14 mouse cellular contexts compared by ENCODE assay signal in the genomic region with DNA sequence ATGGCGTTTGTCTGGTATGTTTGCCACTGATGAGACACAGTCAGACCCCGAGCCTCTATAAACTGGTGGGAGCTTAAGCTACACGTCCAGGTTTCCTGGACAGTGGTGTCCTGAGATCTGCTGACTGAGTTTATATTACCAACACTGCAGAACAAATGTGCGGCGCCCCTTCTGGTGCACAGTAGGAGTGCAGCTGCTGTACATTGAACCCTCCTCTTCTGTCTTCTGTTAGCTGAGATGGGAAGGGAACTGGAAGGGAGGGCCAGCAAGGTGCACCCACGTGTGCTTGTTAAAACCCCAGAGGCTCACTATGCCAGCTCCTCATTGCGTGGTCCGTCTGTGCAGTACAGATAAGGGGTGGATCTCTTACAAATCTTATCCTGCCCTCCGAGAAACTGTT.
DNase-seq lines count a peak whose midpoint lies in the region; ATAC-seq and TF ChIP-seq lines count a peak whose summit lies in the region.
"Had no signal": no experiment of that assay in that cellular context is flagged by ENCODE, and none has a peak within 500 bp of the region (broad histone marks: within the 10 kb centered on the region; RNA-seq: fewer than 3 reads in every experiment).

No protein-coding gene starts in this region.

- 77% methylated on average over 9 of the region's 9 CpGs for WGBS in intestine, postnatal 0 days
- 72% methylated on average over 9 of the region's 9 CpGs for WGBS in intestine, embryonic 16.5 days

- no peak overlapping the region for H3K9ac ChIP-seq in intestine, postnatal 0 days (ENCODE audit: low read depth, low read length)
- no peak overlapping the region for H3K9ac ChIP-seq in intestine, embryonic 16.5 days (ENCODE audit: low read depth, low read length)
- H3K9ac ChIP-seq: stomach, embryonic 15.5 days had no signal

- H3K4me1 ChIP-seq in intestine, postnatal 0 days (replicated peaks; ENCODE audit: control insufficient read depth, insufficient read depth, low read length) = no peaks in the 10 kb centered on the region
- 0 out of 2 replicates have a peak, but pooled peaks cover 3% of the 10 kb centered on the region for H3K4me1 ChIP-seq in intestine, embryonic 16.5 days (ENCODE audit: control insufficient read depth, insufficient read depth, low read length)
- H3K4me1 ChIP-seq: stomach, embryonic 15.5 days had no signal

- H3K4me3 ChIP-seq in intestine, postnatal 0 days (ENCODE audit: low read depth, low read length) = no peak overlapping the region
- H3K4me3 ChIP-seq in intestine, embryonic 16.5 days (ENCODE audit: low read length) = no peak overlapping the region
- H3K4me3 ChIP-seq in C2C12 (ENCODE audit: insufficient read depth, poor library complexity, severe bottlenecking) = no peak overlapping the region
- H3K4me3 ChIP-seq: stomach, embryonic 15.5 days had no signal

- H3K27me3 ChIP-seq in intestine, postnatal 0 days (replicated peaks; ENCODE audit: control insufficient read depth, insufficient read depth, low read length) = no peaks in the 10 kb centered on the region
- no peaks in the 10 kb centered on the region for H3K27me3 ChIP-seq in intestine, embryonic 16.5 days (replicated peaks; ENCODE audit: control insufficient read depth, insufficient read depth, low read length)
- H3K27me3 ChIP-seq in C2C12 (ENCODE audit: control insufficient read depth, insufficient read depth, insufficient read length) = no peaks in the 10 kb centered on the region
- H3K27me3 ChIP-seq: stomach, embryonic 15.5 days had no signal

- H3ac ChIP-seq in C2C12 (ENCODE audit: control insufficient read depth, insufficient read length, low read depth) = no peak overlapping the region

- H3K36me3 ChIP-seq in intestine, postnatal 0 days (ENCODE audit: control insufficient read depth, insufficient read depth) = peaks cover 5% of the 10 kb centered on the region; the same call in 1 of the 2 replicates
- 0 out of 2 replicates have a peak, but pooled peaks cover 2% of the 10 kb centered on the region for H3K36me3 ChIP-seq in intestine, embryonic 16.5 days (ENCODE audit: control insufficient read depth, insufficient read depth, low read length)
- peaks cover 7% of the 10 kb centered on the region for H3K36me3 ChIP-seq in C2C12 (ENCODE audit: control insufficient read depth, insufficient read depth)

- H3K9me3 ChIP-seq in intestine, postnatal 0 days (ENCODE audit: control insufficient read depth) = no peaks in the 10 kb centered on the region
- H3K9me3 ChIP-seq in intestine, embryonic 16.5 days (ENCODE audit: control insufficient read depth, low read length) = no peaks in the 10 kb centered on the region
- H3K9me3 ChIP-seq: stomach, embryonic 15.5 days had no signal

- DNase-seq in 3T3-L1 (ENCODE audit: low read depth, low spot score) = peak; percentile 32
- DNase-seq in c-Kit-positive CD71-positive TER-119-negative erythroid progenitor cells, embryonic 14.5 days (ENCODE audit: low read depth) = peak; percentile 19
- no peak for DNase-seq in right cerebral cortex, postnatal 25 days
- no peak for DNase-seq in urinary bladder, postnatal 36 days (ENCODE audit: low spot score in 2 of 2)
- DNase-seq: cerebellum, postnatal 36 days; gastrocnemius, postnatal 36 days; kidney, postnatal 25 days; right cerebral cortex, postnatal 4 days had no signal

- H3K79me3 ChIP-seq in C2C12 (ENCODE audit: low read depth) = no peaks in the 10 kb centered on the region

- H3K4me2 ChIP-seq in intestine, postnatal 0 days (replicated peaks; ENCODE audit: low read depth) = no peak overlapping the region
- no peak overlapping the region for H3K4me2 ChIP-seq in intestine, embryonic 16.5 days (ENCODE audit: low read depth, low read length)
- H3K4me2 ChIP-seq: stomach, embryonic 15.5 days had no signal

- H3K79me2 ChIP-seq in C2C12 (ENCODE audit: control insufficient read depth, insufficient read depth) = no peaks in the 10 kb centered on the region

- peak; percentile 65 for TF ChIP-seq CTCF in intestine, postnatal 0 days (IDR thresholded peaks at IDR 0.05; ENCODE audit: low read depth)
- TF ChIP-seq CTCF in C2C12 (IDR thresholded peaks at IDR 0.05; ENCODE audit: control insufficient read depth, insufficient read depth, insufficient read length) = peak; percentile 5

- ATAC-seq in intestine, postnatal 0 days = no peak
- ATAC-seq in intestine, embryonic 16.5 days = no peak
- ATAC-seq: forebrain, embryonic 16.5 days had no signal

- H3K27ac ChIP-seq in intestine, postnatal 0 days (ENCODE audit: low read depth, low read length) = no peak overlapping the region
- no peak overlapping the region for H3K27ac ChIP-seq in intestine, embryonic 16.5 days (ENCODE audit: low read length)
- H3K27ac ChIP-seq: macrophage; stomach, embryonic 15.5 days had no signal

TF ChIP-seq in C2C12, 6 proteins besides CTCF, POLR2A, EP300 and RAD21:
- no peak for TF ChIP-seq MAX (IDR thresholded peaks at IDR 0.05)
- no peak for TF ChIP-seq FOSL1 (IDR thresholded peaks at IDR 0.05; ENCODE audit: insufficient read depth, low read length, poor library complexity, severe bottlenecking)
- TF ChIP-seq MYOG (IDR thresholded peaks at IDR 0.05; ENCODE audit: control insufficient read depth, extremely low read depth, insufficient read length) = no peak
- TF ChIP-seq CEBPB (IDR thresholded peaks at IDR 0.05; ENCODE audit: low read depth) = no peak
- no peak for TF ChIP-seq MYOD1 (IDR thresholded peaks at IDR 0.05; ENCODE audit: control insufficient read depth, insufficient read length, low read depth)
- no peak for TF ChIP-seq USF1 (IDR thresholded peaks at IDR 0.05; ENCODE audit: low read depth)

Comparison
In these comparisons a context has a peak if more than half of its experiments do, and no peak if none do; other contexts are left out.
1. DNase-seq: peak in 3T3-L1 (single experiment) and c-Kit-positive CD71-positive TER-119-negative erythroid progenitor cells, embryonic 14.5 days (single experiment); none in right cerebral cortex, postnatal 25 days (single experiment) and urinary bladder, postnatal 36 days (0 of 2).